8 mouse cellular contexts compared by ENCODE assay signal in genomic region chr8:110920032-110920772, GRCm38 (mm10). TPM values are rescaled to one million over a fixed set of nuclear protein-coding genes. Genes with fewer than 3 reads are reported as not detected.
DNase-seq lines count a peak whose midpoint lies in the region; ATAC-seq lines count a peak whose summit lies in the region.

No protein-coding gene starts in this region.

- peak overlapping the region; percentile 97 for H3K27ac ChIP-seq in heart, embryonic 10.5 days
- H3K27ac ChIP-seq in forebrain, embryonic 15.5 days (replicated peaks) = peak overlapping the region; percentile 85
- H3K27ac ChIP-seq in limb, embryonic 11.5 days (replicated peaks; ENCODE audit: low read depth, low read length) = peak overlapping the region; percentile 81
- peak overlapping the region; percentile 87 for H3K27ac ChIP-seq in neural tube, embryonic 15.5 days (replicated peaks)

- H3K9ac ChIP-seq in forebrain, embryonic 15.5 days (replicated peaks) = peak overlapping the region; percentile 92
- H3K9ac ChIP-seq in limb, embryonic 11.5 days (ENCODE audit: low read length) = peak overlapping the region; percentile 93
- H3K9ac ChIP-seq in neural tube, embryonic 15.5 days (replicated peaks) = peak overlapping the region; percentile 84

- WGBS in heart, embryonic 10.5 days = 2% methylated on average over 37 of the region's 37 CpGs
- 2% methylated on average over 30 of the region's 37 CpGs for WGBS in forebrain, embryonic 15.5 days
- 1% methylated on average over 19 of the region's 37 CpGs for WGBS in limb, embryonic 11.5 days
- WGBS in neural tube, embryonic 15.5 days = 2% methylated on average over 24 of the region's 37 CpGs

- H3K27me3 ChIP-seq in heart, embryonic 10.5 days (ENCODE audit: insufficient read depth, poor library complexity, severe bottlenecking) = no peaks in the 10 kb centered on the region
- H3K27me3 ChIP-seq in forebrain, embryonic 15.5 days = no peaks in the 10 kb centered on the region
- no peaks in the 10 kb centered on the region for H3K27me3 ChIP-seq in limb, embryonic 11.5 days (ENCODE audit: control insufficient read depth, insufficient read depth, low read length)
- H3K27me3 ChIP-seq in neural tube, embryonic 15.5 days (replicated peaks) = no peaks in the 10 kb centered on the region

- intact Hi-C loops in heart, postnatal 36 days (cut with DNase I) = no loop called here

- peak overlapping the region; percentile 85 for H3K4me2 ChIP-seq in forebrain, embryonic 15.5 days (replicated peaks)
- H3K4me2 ChIP-seq in limb, embryonic 11.5 days (ENCODE audit: low read depth, severe bottlenecking) = peak overlapping the region; percentile 90
- peak overlapping the region; percentile 84 for H3K4me2 ChIP-seq in neural tube, embryonic 15.5 days

- H3K36me3 ChIP-seq in heart, embryonic 10.5 days = peaks cover 8% of the 10 kb centered on the region; the same call in 1 of the 2 replicates
- no peaks in the 10 kb centered on the region for H3K36me3 ChIP-seq in forebrain, embryonic 15.5 days
- no peaks in the 10 kb centered on the region for H3K36me3 ChIP-seq in limb, embryonic 11.5 days (ENCODE audit: control insufficient read depth, insufficient read depth, low read length)
- H3K36me3 ChIP-seq in neural tube, embryonic 15.5 days = no peaks in the 10 kb centered on the region

- peak overlapping the region; percentile 90 for H3K4me3 ChIP-seq in heart, embryonic 10.5 days
- peak overlapping the region; percentile 90 for H3K4me3 ChIP-seq in forebrain, embryonic 15.5 days
- H3K4me3 ChIP-seq in limb, embryonic 11.5 days (ENCODE audit: low read depth, low read length) = peak overlapping the region; percentile 65
- peak overlapping the region; percentile 86 for H3K4me3 ChIP-seq in neural tube, embryonic 15.5 days (replicated peaks)

- ATAC-seq in forebrain, embryonic 15.5 days (replicated peaks) = peak; percentile 39
- ATAC-seq in limb, embryonic 11.5 days (ENCODE audit: insufficient number of reproducible peaks, low FRiP score, low TSS enrichment, low read depth) = peak; percentile 48
- peak; percentile 19 for ATAC-seq in neural tube, embryonic 15.5 days (ENCODE audit: low FRiP score)

- H3K4me1 ChIP-seq in heart, embryonic 10.5 days = peaks cover 35% of the 10 kb centered on the region
- peaks cover 24% of the 10 kb centered on the region for H3K4me1 ChIP-seq in forebrain, embryonic 15.5 days
- H3K4me1 ChIP-seq in limb, embryonic 11.5 days (ENCODE audit: control insufficient read depth, insufficient read depth, low read length) = peaks cover 18% of the 10 kb centered on the region
- H3K4me1 ChIP-seq in neural tube, embryonic 15.5 days = peaks cover 32% of the 10 kb centered on the region

- peak; percentile 78 for DNase-seq in heart, embryonic 10.5 days (ENCODE audit: low spot score)
- DNase-seq in heart, postnatal 36 days = no peak
- DNase-seq in thymus, postnatal 4 days = peak; percentile 77
- no peak for DNase-seq in thymus, postnatal 36 days
- DNase-seq in limb, embryonic 11.5 days (ENCODE audit: low spot score) = no peak
- DNase-seq in c-Kit-positive CD71-positive TER-119-positive erythroid progenitor cells, embryonic 14.5 days (ENCODE audit: low spot score) = no peak

- H3K9me3 ChIP-seq in heart, embryonic 10.5 days = no peaks in the 10 kb centered on the region
- H3K9me3 ChIP-seq in forebrain, embryonic 15.5 days = no peaks in the 10 kb centered on the region
- H3K9me3 ChIP-seq in limb, embryonic 11.5 days (ENCODE audit: control insufficient read depth, low read length) = no peaks in the 10 kb centered on the region
- H3K9me3 ChIP-seq in neural tube, embryonic 15.5 days (replicated peaks) = no peaks in the 10 kb centered on the region

RNA-seq across cellular contexts. Expression of gene St3gal2, which starts 0.5 kb away (rescaled TPM):
- polyA plus RNA-seq in heart, embryonic 10.5 days (2016; fragmentation: Nextera tagmentation; extraction: Ambion mirVana) = 23.2 and 30.2 TPM in 2 replicates
- 10 to 100 TPM; 27.5 to 28.3 TPM for total RNA-seq in heart, postnatal 36 days (2021)
- polyA plus RNA-seq in forebrain, embryonic 15.5 days (2015; fragmentation: Nextera tagmentation; extraction: Ambion mirVana) = 24.5 and 25.8 TPM in 2 replicates
- polyA plus RNA-seq in limb, embryonic 11.5 days (2014; fragmentation: Nextera tagmentation; extraction: Ambion mirVana) = 19.5 and 22.3 TPM in 2 replicates
- 23.1 and 24.4 TPM in 2 replicates for polyA plus RNA-seq in neural tube, embryonic 15.5 days (2015; fragmentation: Nextera tagmentation; extraction: Ambion mirVana)

RNA-seq across cellular contexts. Expression of gene Fuk, which starts 17.9 kb away (rescaled TPM):
- 10.4 and 11.2 TPM in 2 replicates for polyA plus RNA-seq in heart, embryonic 10.5 days (2016; fragmentation: Nextera tagmentation; extraction: Ambion mirVana)
- 1 to 10 TPM; 4.1 to 4.7 TPM for total RNA-seq in heart, postnatal 36 days (2021)
- polyA plus RNA-seq in forebrain, embryonic 15.5 days (2015; fragmentation: Nextera tagmentation; extraction: Ambion mirVana) = 8.5 and 8.7 TPM in 2 replicates
- 10.2 and 10.7 TPM in 2 replicates for polyA plus RNA-seq in limb, embryonic 11.5 days (2014; fragmentation: Nextera tagmentation; extraction: Ambion mirVana)
- polyA plus RNA-seq in neural tube, embryonic 15.5 days (2015; fragmentation: Nextera tagmentation; extraction: Ambion mirVana) = 7.3 and 7.5 TPM in 2 replicates

Comparison
In these comparisons a context has a peak if more than half of its experiments do, and no peak if none do; other contexts are left out.
1. DNase-seq: peak in heart, embryonic 10.5 days (single experiment) and thymus, postnatal 4 days (single experiment); none in heart, postnatal 36 days (0 of 2), thymus, postnatal 36 days (0 of 2), limb, embryonic 11.5 days (single experiment) and c-Kit-positive CD71-positive TER-119-positive erythroid progenitor cells, embryonic 14.5 days (single experiment).
2. Peak in every context shown above with its lines, with median percentiles within 50 percentile points of each other: H3K27ac ChIP-seq, H3K4me3 ChIP-seq, ATAC-seq, H3K4me2 ChIP-seq and H3K9ac ChIP-seq.